Mouse (Mus musculus) right cerebral cortex, postnatal 25 days (tissue): ENCODE data around the gene Dus1l.
"Not testable (repeated sequence)": the region's sequence is repeated elsewhere in the genome, so short reads cannot be mapped to it uniquely, and the experiment has no call there.

Experiments
- DNase-seq: peaks from one replicate; pipeline ENCODE4 v3.0.0; 2022

The Dus1l gene

DNA sequence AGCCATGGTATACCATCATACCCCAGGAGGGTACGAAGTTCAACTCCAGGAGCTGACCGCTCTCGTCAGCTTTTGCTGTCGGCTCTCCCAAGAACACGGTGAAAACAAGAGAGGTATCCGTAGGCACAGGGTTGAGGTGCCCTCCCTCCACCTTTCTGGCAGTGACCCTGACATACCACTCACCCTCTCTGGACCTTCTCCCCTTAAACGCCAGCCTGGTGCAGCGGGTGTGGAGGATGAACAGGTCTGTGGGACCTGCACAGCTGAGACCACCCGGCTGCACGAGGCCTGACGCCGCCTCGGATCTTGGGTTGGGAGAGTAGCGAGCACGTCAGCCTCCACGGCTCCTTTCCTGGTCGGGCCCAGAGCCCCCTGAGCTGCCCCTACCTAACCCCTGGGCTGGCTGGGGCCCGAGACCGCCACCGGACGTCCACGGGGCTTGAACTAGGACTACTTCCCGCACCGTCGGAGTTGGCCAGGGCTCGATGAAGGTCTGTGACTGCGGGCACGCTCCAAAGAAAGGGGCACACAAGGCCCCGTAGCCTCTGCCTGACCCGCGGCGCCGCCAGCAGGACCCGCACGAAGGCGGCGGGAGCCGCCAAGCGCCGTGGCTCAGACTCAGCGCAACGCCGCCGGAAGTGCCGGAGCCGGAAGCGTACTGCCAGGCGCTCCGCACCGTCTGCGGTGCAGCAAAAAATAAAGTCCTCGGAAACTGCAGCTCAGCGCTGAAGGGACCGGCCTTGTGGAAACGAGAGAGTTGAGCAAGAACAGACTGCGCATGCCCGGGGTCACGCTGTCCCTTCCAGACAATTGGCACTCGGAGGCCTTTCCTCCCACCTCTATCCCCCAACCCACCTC lies at the start of gene Dus1l:
Gene Dus1l (minus strand): TSS at position 648 of the 858 bp plus-strand sequence.
- peak; percentile 95 for DNase-seq

DNA sequence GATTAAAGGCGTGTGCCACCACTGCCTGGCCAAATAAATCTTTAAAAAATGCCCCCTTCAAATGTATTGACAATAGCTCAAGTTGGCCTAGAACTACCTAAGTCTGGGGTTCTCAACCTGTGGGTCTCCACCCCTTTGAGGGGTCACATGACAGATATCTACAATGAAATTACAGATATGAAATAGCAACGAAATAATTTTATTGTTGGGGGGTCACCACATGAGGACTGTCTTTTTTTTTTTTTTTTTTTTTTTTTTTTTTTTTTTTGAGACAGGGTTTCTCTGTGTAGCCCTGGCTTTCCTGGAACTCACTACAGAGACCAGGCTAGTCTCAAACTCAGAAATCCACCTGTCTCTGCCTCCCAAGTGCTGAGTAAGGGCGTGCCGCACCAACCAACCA lies 48.1 kb upstream of the Dus1l start:
- DNase-seq, result no peak

- DNase-seq, result no peak
These were observed 37.5 kb upstream of the Dus1l start for GRCm38 (mm10) chr11:120833555-120834280.

GRCm38 (mm10) chr11:120832962-120833361 lies 36.8 kb upstream of the Dus1l start:
- not testable (repeated sequence) for DNase-seq

- DNase-seq, result no peak
These were observed 35.6 kb upstream of the Dus1l start for GRCm38 (mm10) chr11:120831659-120832440.

- DNase-seq, result no peak
These were observed 34.5 kb upstream of the Dus1l start for GRCm38 (mm10) chr11:120830686-120831085.

GRCm38 (mm10) chr11:120829757-120830532 lies 33.7 kb upstream of the Dus1l start:
- DNase-seq, result no peak

DNA sequence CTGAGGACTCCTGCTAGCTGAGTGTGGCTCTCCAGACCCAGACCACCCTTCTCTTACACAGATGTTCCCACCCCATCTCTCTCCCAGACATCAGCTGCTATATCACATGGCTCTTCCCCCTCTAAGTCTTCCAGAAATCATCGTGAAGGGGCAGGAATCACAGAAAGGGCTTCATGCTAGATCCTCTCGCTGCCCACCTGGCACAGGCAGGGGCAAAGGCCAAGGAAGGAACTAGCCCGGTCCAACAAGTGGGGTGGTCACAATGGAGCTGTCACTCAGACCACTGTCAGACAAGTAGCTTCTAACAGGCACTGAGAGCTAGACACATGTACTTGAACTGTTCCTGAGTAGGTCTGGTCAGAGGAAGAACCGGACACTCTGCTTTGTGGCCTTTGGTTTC lies 32.2 kb upstream of the Dus1l start:
- no peak for DNase-seq

DNA sequence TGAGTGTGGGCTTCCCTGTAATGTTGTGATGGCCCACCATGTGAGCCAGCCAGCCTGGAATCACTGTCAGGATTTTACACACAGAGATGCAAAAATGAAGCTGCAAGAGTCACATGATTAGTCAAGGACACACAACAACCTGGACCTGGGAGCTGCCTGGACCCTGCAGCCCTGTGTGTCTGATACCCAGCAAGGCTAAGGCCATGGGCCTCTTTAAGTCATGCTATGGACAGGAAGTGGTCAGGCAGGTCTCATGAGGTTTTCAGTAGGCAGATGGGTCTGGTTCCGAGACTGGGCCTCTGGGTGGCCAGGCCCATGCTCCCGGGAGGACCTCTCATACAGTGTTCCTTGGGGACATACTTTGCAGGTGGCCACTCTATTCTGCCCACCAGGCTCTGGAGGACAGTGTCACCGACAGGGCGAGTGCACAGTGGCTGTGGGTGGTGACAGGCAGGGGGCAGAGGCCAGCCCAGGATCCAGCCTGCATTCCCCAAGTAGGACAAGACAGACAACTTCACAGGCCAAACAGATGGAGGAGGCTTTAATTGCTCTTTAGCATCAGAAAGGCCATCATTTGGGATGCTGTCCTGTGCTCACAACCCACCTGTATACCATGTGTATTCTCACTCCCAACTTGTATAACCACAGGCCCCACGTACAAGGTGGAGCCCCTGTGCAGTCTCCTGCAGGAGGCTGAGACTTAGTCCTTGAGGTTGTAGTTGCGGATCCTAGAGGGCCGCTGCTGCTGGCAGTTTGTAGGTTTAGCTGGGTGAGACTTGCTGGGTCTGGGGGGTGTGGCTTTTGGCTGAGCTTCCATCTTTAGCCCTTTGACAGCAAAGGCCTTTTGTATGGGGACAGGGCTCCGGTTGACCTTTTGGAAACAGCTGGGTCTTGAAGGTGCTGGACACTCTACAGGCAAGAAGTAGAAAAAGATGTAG lies 30.1 kb upstream of the Dus1l start:
- DNase-seq, result no peak

GRCm38 (mm10) chr11:120825289-120825863 lies 29.2 kb upstream of the Dus1l start:
- DNase-seq, result no peak

- no peak for DNase-seq
These were observed 28.6 kb upstream of the Dus1l start for GRCm38 (mm10) chr11:120824787-120825288.

GRCm38 (mm10) chr11:120823956-120824786 lies 28.0 kb upstream of the Dus1l start, which contains the start of gene Fasn:
Gene Fasn, minus strand, starts transcription at chr11:120824547.
- peak; percentile 98 for DNase-seq

GRCm38 (mm10) chr11:120823551-120823947 lies 27.3 kb upstream of the Dus1l start:
- DNase-seq, result no peak

DNA sequence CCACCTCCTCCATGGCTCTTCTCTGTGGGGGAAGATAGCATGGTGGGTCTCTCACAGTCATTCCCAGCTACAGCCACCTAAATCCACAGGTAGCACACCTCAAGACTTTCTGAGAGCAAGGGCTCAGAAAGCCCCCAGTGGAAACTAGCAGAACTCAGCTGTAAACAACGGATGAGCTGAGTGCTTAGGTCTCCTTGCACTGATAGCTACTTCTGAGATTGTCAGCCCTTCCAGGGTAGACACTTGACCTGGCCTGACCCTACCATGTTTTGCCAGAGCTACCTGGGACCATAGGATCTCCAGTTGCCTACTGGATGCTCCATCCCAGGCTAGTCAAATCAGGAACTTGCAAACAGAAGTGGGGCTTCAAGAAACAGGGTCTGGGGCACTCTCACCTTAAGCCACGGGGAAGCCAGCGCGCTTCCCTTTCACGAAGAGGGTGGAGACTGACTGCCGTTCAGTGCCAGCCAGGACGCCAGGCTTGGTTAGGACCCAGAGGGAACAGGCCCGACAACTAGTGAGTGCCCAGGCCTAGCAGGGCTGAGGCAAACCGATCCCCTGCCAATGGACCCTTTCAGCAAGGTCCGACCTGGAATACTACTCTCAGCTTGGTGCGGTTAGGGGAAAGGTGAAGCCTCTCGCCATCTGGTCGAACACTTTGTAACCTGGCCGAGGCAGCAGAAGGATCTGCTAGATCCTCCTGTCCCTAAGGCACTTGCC lies 26.8 kb upstream of the Dus1l start:
- DNase-seq, result no peak

DNA sequence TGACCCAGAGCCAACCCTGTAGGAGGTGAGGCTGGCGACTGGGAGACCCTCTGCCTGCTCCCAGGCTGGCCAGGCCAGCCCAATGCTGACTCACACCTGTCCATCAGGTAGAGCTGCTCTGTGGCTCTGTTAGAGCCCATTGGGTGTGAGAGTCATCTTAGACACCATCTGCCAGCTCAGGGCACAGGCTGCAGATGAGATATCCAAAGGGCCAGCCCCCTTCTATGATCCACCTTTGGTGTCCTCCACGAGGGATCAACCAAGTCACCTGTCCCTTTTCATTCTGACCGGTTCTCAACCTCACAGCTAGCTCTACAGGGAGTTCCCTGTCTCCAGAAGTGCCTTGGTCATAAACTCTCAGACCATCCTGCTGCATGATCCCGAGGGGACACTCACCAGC lies 26.1 kb upstream of the Dus1l start:
- no peak for DNase-seq

- no peak for DNase-seq
These were observed 25.1 kb upstream of the Dus1l start for GRCm38 (mm10) chr11:120821076-120821922.

DNA sequence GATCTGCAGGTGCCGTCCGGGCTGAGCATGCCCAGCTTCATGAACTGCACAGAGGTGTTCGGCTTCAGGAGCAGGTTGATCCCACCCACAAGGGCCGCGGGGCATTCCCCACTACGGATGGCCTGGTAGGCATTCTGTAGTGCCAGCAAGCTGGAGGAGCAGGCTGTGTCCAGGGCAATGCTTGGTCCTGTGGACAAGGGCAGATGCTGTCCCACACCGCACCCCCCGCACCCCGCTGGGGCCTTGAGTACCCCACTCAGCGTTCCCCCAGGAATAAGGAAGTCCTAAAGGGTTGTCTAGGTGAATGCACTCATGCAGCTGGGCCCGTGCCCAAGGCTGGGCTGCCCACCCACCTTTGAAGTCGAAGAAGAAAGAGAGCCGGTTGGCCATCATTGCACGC lies 24.3 kb upstream of the Dus1l start:
- DNase-seq, result no peak

GRCm38 (mm10) chr11:120819556-120819955 lies 23.4 kb upstream of the Dus1l start:
- DNase-seq, result no peak
